Mouse (Mus musculus): ENCODE measurements around the gene Gm20388. TPM values are rescaled to one million over a fixed set of nuclear protein-coding genes. Genes with fewer than 3 reads are reported as not detected.

The Gm20388 gene
- polyA plus RNA-seq, 1 experiment from 2014 or later = not detected

GRCm38 (mm10) chr8:120581811-120582210 is 671.2 kb downstream of the Gm20388 start:
- no peak overlapping the region for H3K4me3 ChIP-seq (replicated peaks; ENCODE audit: low read length)
- 92% methylated on average over 8 of the region's 8 CpGs for WGBS

GRCm38 (mm10) chr8:120585521-120585920 is 674.9 kb downstream of the Gm20388 start:
- Histone ChIP-seq H3K36me3 (replicated peaks; ENCODE audit: control insufficient read depth, insufficient read depth) (peaks cover 11% of the 10 kb centered on the region), H3K4me1 (replicated peaks; ENCODE audit: control insufficient read depth, insufficient read depth, low read length) (peaks cover 9% of the 10 kb centered on the region; the same call in 1 of the 2 replicates), H3K4me3 (replicated peaks; ENCODE audit: low read length) (no peak overlapping the region), H3K9ac (no peak overlapping the region), H3K4me2 (replicated peaks) (no peak overlapping the region), H3K27me3 (ENCODE audit: control insufficient read depth, insufficient read depth, low read length) (no peaks in the 10 kb centered on the region), H3K9me3 (ENCODE audit: control insufficient read depth, low read length) (no peaks in the 10 kb centered on the region), H3K27ac (no peak overlapping the region)
- DNase-seq (ENCODE audit: low spot score) (no peak), ATAC-seq (ENCODE audit: low FRiP score) (no peak)
- 94% methylated on average over 10 of the region's 10 CpGs for WGBS

More at GRCm38 (mm10) chr8:120581811-120582210, 671.2 kb downstream of the Gm20388 start:
- no peaks in the 10 kb centered on the region; the same call in 1 of the 2 replicates for H3K4me1 ChIP-seq (replicated peaks; ENCODE audit: control insufficient read depth, insufficient read depth, low read length)
- no peaks in the 10 kb centered on the region for H3K9me3 ChIP-seq (ENCODE audit: control insufficient read depth, low read length)
- H3K36me3 ChIP-seq (replicated peaks; ENCODE audit: control insufficient read depth, insufficient read depth) = peaks cover 48% of the 10 kb centered on the region
- no peak for ATAC-seq (ENCODE audit: low FRiP score)
- H3K27me3 ChIP-seq (ENCODE audit: control insufficient read depth, insufficient read depth, low read length) = no peaks in the 10 kb centered on the region
- H3K9ac ChIP-seq = no peak overlapping the region
- H3K27ac ChIP-seq = no peak overlapping the region
- DNase-seq (ENCODE audit: low spot score) = no peak
- H3K4me2 ChIP-seq (replicated peaks) = no peak overlapping the region

GRCm38 (mm10) chr8:120588908-120589771 is 678.5 kb downstream of the Gm20388 start, which contains the start of gene Gins2:
Gene Gins2, minus strand, starts transcription at chr8:120589304.
- Histone ChIP-seq H3K4me3 (replicated peaks; ENCODE audit: low read length) (peak within 1 kb of the TSS; percentile 53), H3K9ac (peak within 1 kb of the TSS; percentile 67), H3K27ac (peak within 1 kb of the TSS; percentile 60; the same call in 1 of the 2 replicates), H3K36me3 (replicated peaks; ENCODE audit: control insufficient read depth, insufficient read depth) (no peaks in the 10 kb centered on the region), H3K27me3 (ENCODE audit: control insufficient read depth, insufficient read depth, low read length) (no peaks in the 10 kb centered on the region), H3K4me1 (replicated peaks; ENCODE audit: control insufficient read depth, insufficient read depth, low read length) (peaks cover 9% of the 10 kb centered on the region; the same call in 1 of the 2 replicates), H3K4me2 (replicated peaks) (peak within 1 kb of the TSS; percentile 96), H3K9me3 (ENCODE audit: control insufficient read depth, low read length) (no peaks in the 10 kb centered on the region)
- DNase-seq (ENCODE audit: low spot score) = peak; percentile 99
- ATAC-seq (ENCODE audit: low FRiP score) = peak; percentile 99
- WGBS = under 1% methylated on average over 67 of the region's 67 CpGs

- DNase-seq (ENCODE audit: low spot score) (no peak), ATAC-seq (ENCODE audit: low FRiP score) (no peak)
- 57% methylated on average over 2 of the region's 2 CpGs for WGBS
- peak overlapping the region; percentile 53 for H3K4me3 ChIP-seq (replicated peaks; ENCODE audit: low read length)
- no peaks in the 10 kb centered on the region for H3K9me3 ChIP-seq (ENCODE audit: control insufficient read depth, low read length)
- 0 out of 2 replicates have a peak overlapping the region, but pooled peaks have one; percentile 60 for H3K27ac ChIP-seq
- peak overlapping the region; percentile 96 for H3K4me2 ChIP-seq (replicated peaks)
- H3K4me1 ChIP-seq (replicated peaks; ENCODE audit: control insufficient read depth, insufficient read depth, low read length) = peaks cover 9% of the 10 kb centered on the region; the same call in 1 of the 2 replicates
- H3K27me3 ChIP-seq (ENCODE audit: control insufficient read depth, insufficient read depth, low read length) = no peaks in the 10 kb centered on the region
- no peaks in the 10 kb centered on the region for H3K36me3 ChIP-seq (replicated peaks; ENCODE audit: control insufficient read depth, insufficient read depth)
- peak overlapping the region; percentile 41 for H3K9ac ChIP-seq
Observed at GRCm38 (mm10) chr8:120589921-120590320, 679.3 kb downstream of the Gm20388 start.

GRCm38 (mm10) chr8:120591587-120592292 is 681.1 kb downstream of the Gm20388 start:
- H3K27me3 ChIP-seq (ENCODE audit: control insufficient read depth, insufficient read depth, low read length) = no peaks in the 10 kb centered on the region
- H3K27ac ChIP-seq = no peak overlapping the region
- H3K4me1 ChIP-seq (replicated peaks; ENCODE audit: control insufficient read depth, insufficient read depth, low read length) = peaks cover 9% of the 10 kb centered on the region; the same call in 1 of the 2 replicates
- no peak overlapping the region for H3K9ac ChIP-seq
- ATAC-seq (ENCODE audit: low FRiP score) = no peak
- no peak for DNase-seq (ENCODE audit: low spot score)
- H3K36me3 ChIP-seq (replicated peaks; ENCODE audit: control insufficient read depth, insufficient read depth) = no peaks in the 10 kb centered on the region
- no peak overlapping the region for H3K4me2 ChIP-seq (replicated peaks)
- no peaks in the 10 kb centered on the region for H3K9me3 ChIP-seq (ENCODE audit: control insufficient read depth, low read length)
- no peak overlapping the region for H3K4me3 ChIP-seq (replicated peaks; ENCODE audit: low read length)
- 80% methylated on average over 10 of the region's 10 CpGs for WGBS

- ATAC-seq (ENCODE audit: low FRiP score) (no peak), DNase-seq (ENCODE audit: low spot score) (no peak)
- no peak overlapping the region for H3K4me3 ChIP-seq (replicated peaks; ENCODE audit: low read length)
- no peaks in the 10 kb centered on the region for H3K27me3 ChIP-seq (ENCODE audit: control insufficient read depth, insufficient read depth, low read length)
- no peak overlapping the region for H3K27ac ChIP-seq
- 94% methylated on average over 5 of the region's 5 CpGs for WGBS
- no peaks in the 10 kb centered on the region for H3K36me3 ChIP-seq (replicated peaks; ENCODE audit: control insufficient read depth, insufficient read depth)
- H3K9me3 ChIP-seq (ENCODE audit: control insufficient read depth, low read length) = no peaks in the 10 kb centered on the region
- 0 out of 2 replicates have a peak, but pooled peaks cover 4% of the 10 kb centered on the region for H3K4me1 ChIP-seq (replicated peaks; ENCODE audit: control insufficient read depth, insufficient read depth, low read length)
- H3K9ac ChIP-seq = no peak overlapping the region
- H3K4me2 ChIP-seq (replicated peaks) = no peak overlapping the region
Observed at GRCm38 (mm10) chr8:120594571-120594970, 683.9 kb downstream of the Gm20388 start.

GRCm38 (mm10) chr8:120595963-120596362 is 685.3 kb downstream of the Gm20388 start:
- Histone ChIP-seq H3K4me1 (replicated peaks; ENCODE audit: control insufficient read depth, insufficient read depth, low read length) (no peaks in the 10 kb centered on the region), H3K27ac (no peak overlapping the region), H3K4me3 (replicated peaks; ENCODE audit: low read length) (no peak overlapping the region), H3K27me3 (ENCODE audit: control insufficient read depth, insufficient read depth, low read length) (no peaks in the 10 kb centered on the region), H3K9ac (no peak overlapping the region), H3K36me3 (replicated peaks; ENCODE audit: control insufficient read depth, insufficient read depth) (no peaks in the 10 kb centered on the region), H3K4me2 (replicated peaks) (no peak overlapping the region), H3K9me3 (ENCODE audit: control insufficient read depth, low read length) (no peaks in the 10 kb centered on the region)
- 7% methylated on average over 5 of the region's 5 CpGs for WGBS
- DNase-seq (ENCODE audit: low spot score) (peak; percentile 76), ATAC-seq (ENCODE audit: low FRiP score) (no peak)

- Histone ChIP-seq H3K27ac (no peak overlapping the region; the same call in 1 of the 2 replicates), H3K36me3 (replicated peaks; ENCODE audit: control insufficient read depth, insufficient read depth) (no peaks in the 10 kb centered on the region), H3K4me1 (replicated peaks; ENCODE audit: control insufficient read depth, insufficient read depth, low read length) (no peaks in the 10 kb centered on the region; the same call in 1 of the 2 replicates), H3K9ac (no peak overlapping the region), H3K4me2 (replicated peaks) (peak overlapping the region; percentile 8; the same call in 1 of the 2 replicates), H3K9me3 (ENCODE audit: control insufficient read depth, low read length) (no peaks in the 10 kb centered on the region), H3K4me3 (replicated peaks; ENCODE audit: low read length) (no peak overlapping the region), H3K27me3 (ENCODE audit: control insufficient read depth, insufficient read depth, low read length) (no peaks in the 10 kb centered on the region)
- peak; percentile 68 for DNase-seq (ENCODE audit: low spot score)
- peak; percentile 77; the same call in 1 of the 2 replicates for ATAC-seq (ENCODE audit: low FRiP score)
- 17% methylated on average over 24 of the region's 24 CpGs for WGBS
Observed at GRCm38 (mm10) chr8:120598579-120598978, 687.9 kb downstream of the Gm20388 start.

GRCm38 (mm10) chr8:120599504-120599903 is 688.9 kb downstream of the Gm20388 start:
- no peaks in the 10 kb centered on the region for H3K9me3 ChIP-seq (ENCODE audit: control insufficient read depth, low read length)
- H3K27me3 ChIP-seq (ENCODE audit: control insufficient read depth, insufficient read depth, low read length) = no peaks in the 10 kb centered on the region
- 55% methylated on average over 7 of the region's 7 CpGs for WGBS
- no peak overlapping the region for H3K27ac ChIP-seq
- H3K4me3 ChIP-seq (replicated peaks; ENCODE audit: low read length) = no peak overlapping the region
- H3K9ac ChIP-seq = no peak overlapping the region
- DNase-seq (ENCODE audit: low spot score) (peak; percentile 64), ATAC-seq (ENCODE audit: low FRiP score) (no peak)
- no peaks in the 10 kb centered on the region for H3K36me3 ChIP-seq (replicated peaks; ENCODE audit: control insufficient read depth, insufficient read depth)
- H3K4me2 ChIP-seq (replicated peaks) = no peak overlapping the region
- no peaks in the 10 kb centered on the region; the same call in 1 of the 2 replicates for H3K4me1 ChIP-seq (replicated peaks; ENCODE audit: control insufficient read depth, insufficient read depth, low read length)
